Mouse (Mus musculus): ENCODE measurements around the gene Pitx3.
A peak's percentile ranks its signal among the peaks of the same experiment; 100 is the strongest.
"Not testable (repeated sequence)": the region's sequence is repeated elsewhere in the genome, so short reads cannot be mapped to it uniquely, and the experiment has no call there.

Pitx3 gene

GRCm38 (mm10) chr19:46131694-46132525 lies 16.2 kb downstream of the Pitx3 start, which contains the start of gene Elovl3:
Gene Elovl3, plus strand, starts transcription at chr19:46131897.
- DNase-seq (ENCODE audit: low spot score in 2 of 2), result no peak

GRCm38 (mm10) chr19:46131283-46131682 lies 16.8 kb downstream of the Pitx3 start:
- DNase-seq (ENCODE audit: low spot score in 2 of 2), result no peak

GRCm38 (mm10) chr19:46129737-46130136 lies 18.4 kb downstream of the Pitx3 start:
- not testable (repeated sequence) for DNase-seq (ENCODE audit: low spot score in 2 of 2)

- DNase-seq (ENCODE audit: low spot score in 2 of 2), result no peak
Measured at GRCm38 (mm10) chr19:46126301-46126700, 21.8 kb downstream of the Pitx3 start.

- DNase-seq (ENCODE audit: low spot score in 2 of 2), result no peak
Measured at GRCm38 (mm10) chr19:46124651-46125050, 23.5 kb downstream of the Pitx3 start.

GRCm38 (mm10) chr19:46123876-46124275 lies 24.2 kb downstream of the Pitx3 start:
- no peak for DNase-seq (ENCODE audit: low spot score in 2 of 2)

- DNase-seq (ENCODE audit: low spot score in 2 of 2), result no peak
Measured at GRCm38 (mm10) chr19:46120872-46121271, 27.3 kb downstream of the Pitx3 start.

GRCm38 (mm10) chr19:46119458-46119857 lies 28.7 kb downstream of the Pitx3 start:
- no peak for DNase-seq (ENCODE audit: low spot score in 2 of 2)

- no peak for DNase-seq (ENCODE audit: low spot score in 2 of 2)
Measured at GRCm38 (mm10) chr19:46114617-46115016, 33.5 kb downstream of the Pitx3 start.

GRCm38 (mm10) chr19:46110781-46111180 lies 37.3 kb downstream of the Pitx3 start:
- DNase-seq (ENCODE audit: low spot score in 2 of 2), result no peak

- no peak for DNase-seq (ENCODE audit: low spot score in 2 of 2)
Measured at GRCm38 (mm10) chr19:46110214-46110613, 37.9 kb downstream of the Pitx3 start.

GRCm38 (mm10) chr19:46104187-46104557 lies 44.0 kb downstream of the Pitx3 start:
- no peak for DNase-seq (ENCODE audit: low spot score in 2 of 2)

GRCm38 (mm10) chr19:46103437-46104186 lies 44.5 kb downstream of the Pitx3 start:
- DNase-seq (ENCODE audit: low spot score in 2 of 2), result no peak

GRCm38 (mm10) chr19:46099561-46099960 lies 48.6 kb downstream of the Pitx3 start:
- no peak for DNase-seq (ENCODE audit: low spot score in 2 of 2)

- DNase-seq (ENCODE audit: low spot score in 2 of 2), result no peak
Measured at GRCm38 (mm10) chr19:46096396-46096795, 51.7 kb downstream of the Pitx3 start.

GRCm38 (mm10) chr19:46095291-46095690 lies 52.8 kb downstream of the Pitx3 start:
- no peak for DNase-seq (ENCODE audit: low spot score in 2 of 2)

GRCm38 (mm10) chr19:46094144-46094543 lies 54.0 kb downstream of the Pitx3 start:
- DNase-seq (ENCODE audit: low spot score in 2 of 2), result no peak

GRCm38 (mm10) chr19:46091641-46092040 lies 56.5 kb downstream of the Pitx3 start:
- DNase-seq (ENCODE audit: low spot score in 2 of 2), result no peak

- DNase-seq (ENCODE audit: low spot score in 2 of 2), result no peak
Measured at GRCm38 (mm10) chr19:46087871-46088270, 60.3 kb downstream of the Pitx3 start.

GRCm38 (mm10) chr19:46086337-46086736 lies 61.8 kb downstream of the Pitx3 start:
- DNase-seq (ENCODE audit: low spot score in 2 of 2), result peak in 1 of 2 experiments; percentile 51

All from frontal cortex, postnatal 14 days (tissue).